Mouse (Mus musculus) ES-E14 (cell line): Measurements from ENCODE around the gene Bag6. TPM values are rescaled to one million over a fixed set of nuclear protein-coding genes. Genes with fewer than 3 reads are reported as not detected.

Experiments
- DNase-seq: peaks from one replicate; pipeline ENCODE4 v3.0.0-alpha.2; 2013; ENCODE audit warnings: low read depth, low spot score
- H3K27ac ChIP-seq: 2 replicates; pipeline ENCODE4 v1.5.1; 2012; ENCODE audit warnings: low read depth, mild to moderate bottlenecking, low read length, moderate library complexity, mixed read lengths; ENCODE audit not compliant: poor library complexity, insufficient read depth, severe bottlenecking
- H3K36me3 ChIP-seq: 2 replicates; pipeline ENCODE4 v1.6.1; 2012; ENCODE audit warnings: mild to moderate bottlenecking, low read length, moderate library complexity, mixed read lengths; ENCODE audit not compliant: control insufficient read depth, poor library complexity, insufficient read depth, severe bottlenecking
- H3K4me1 ChIP-seq, 2 experiments: fragments of 150-350 bp in 1 of 2; sonication (generic) in 1 of 2; 2 replicates each; pipeline ENCODE4 v1.6.1; 2012; ENCODE audit warnings: low read length in 2 of 2, mild to moderate bottlenecking in 1 of 2, mixed read lengths in 1 of 2; ENCODE audit not compliant: control insufficient read depth in 2 of 2, insufficient read depth in 2 of 2, poor library complexity in 1 of 2
- H3K4me3 ChIP-seq, 2 experiments: fragments of 150-350 bp in 1 of 2; sonication (generic) in 1 of 2; 2 replicates each; pipeline ENCODE4 v1.5.1; 2012; ENCODE audit warnings: low read length in 2 of 2, low read depth in 1 of 2, mild to moderate bottlenecking in 1 of 2, mixed read lengths in 1 of 2; ENCODE audit not compliant: insufficient read depth in 1 of 2, poor library complexity in 1 of 2, severe bottlenecking in 1 of 2
- H3K9ac ChIP-seq: 2 replicates; pipeline ENCODE4 v1.6.1; 2012; ENCODE audit warnings: low read depth, mild to moderate bottlenecking, low read length, mixed read lengths; ENCODE audit not compliant: poor library complexity, insufficient read depth, severe bottlenecking
- H3K9me3 ChIP-seq: fragments of 150-350 bp; sonication (generic); 2 replicates; pipeline ENCODE4 v1.6.1; 2012; ENCODE audit warnings: low read depth, mild to moderate bottlenecking, low read length; ENCODE audit not compliant: control insufficient read depth, insufficient read depth
- CHD2 ChIP-seq: IDR thresholded peaks from 2 replicates; pipeline ENCODE4 v1.6.1; 2014; ENCODE audit warnings: mild to moderate bottlenecking, low read depth, low read length, inconsistent platforms
- HCFC1 ChIP-seq: IDR thresholded peaks from 2 replicates; pipeline ENCODE4 v1.6.1; 2012; ENCODE audit warnings: low read length, inconsistent platforms, borderline replicate concordance; ENCODE audit not compliant: insufficient read depth
- MAFK ChIP-seq: IDR thresholded peaks from 2 replicates; pipeline ENCODE4 v1.6.1; 2014; ENCODE audit warnings: mild to moderate bottlenecking, low read depth, low read length, inconsistent platforms; ENCODE audit not compliant: insufficient read depth
- ZC3H11A ChIP-seq: IDR thresholded peaks from 2 replicates; pipeline ENCODE4 v1.6.1; 2012; ENCODE audit warnings: low read depth, mild to moderate bottlenecking, inconsistent platforms, low read length, borderline replicate concordance
- ZNF384 ChIP-seq: IDR thresholded peaks from 2 replicates; pipeline ENCODE4 v1.6.1; 2012; ENCODE audit warnings: low read depth, low read length, inconsistent platforms
- in situ Hi-C, 2 experiments: fragments of 600-800 bp; cut with MboI; formaldehyde crosslinking; loops; one replicate each; pipeline ENCODE4 v1.15.1; 2025; ENCODE audit warnings: low sequenced_read_pairs in 2 of 2, inconsistent platforms in 1 of 2; ENCODE audit not compliant: unreplicated experiment in 2 of 2
- total RNA-seq: library from RNA; depleted of rRNA; stranded (reverse); fragments of 300-350 nt; gene quantifications from 2 replicates; pipeline ENCODE4 v1.2.3, GENCODE M21; 2012

The Bag6 gene
- total RNA-seq, 1 experiment = 208 TPM

- Histone ChIP-seq H3K27ac (no peak overlapping the region), H3K4me3 (peak overlapping the region; percentile 98 to 99; a peak in 2 of 4 replicates), H3K9me3 (no peaks in the 10 kb centered on the region), H3K4me1 (peaks cover 0 to 10% of the 10 kb centered on the region in 2 experiments; a peak in 1 of 4 replicates), H3K9ac (peak overlapping the region; percentile 53; the same call in 1 of the 2 replicates), H3K36me3 (peaks cover 57% of the 10 kb centered on the region)
- no peak for DNase-seq
- TF ChIP-seq ZNF384 (no peak), ZC3H11A (no peak), CHD2 (no peak), HCFC1 (no peak), MAFK (no peak)
- in situ Hi-C loops = no loop called here
These were observed 27.1 kb downstream of the Bag6 start for GRCm38 (mm10) chr17:35162121-35162520.

- Histone ChIP-seq H3K9ac (peak overlapping the region; percentile 53; the same call in 1 of the 2 replicates), H3K9me3 (no peaks in the 10 kb centered on the region), H3K4me1 (peaks cover 0 to 10% of the 10 kb centered on the region in 2 experiments; a peak in 1 of 4 replicates), H3K4me3 (peak overlapping the region; percentile 98 to 99), H3K36me3 (peaks cover 51% of the 10 kb centered on the region), H3K27ac (no peak overlapping the region)
- TF ChIP-seq ZC3H11A = no peak
- TF ChIP-seq ZNF384 = no peak
- no peak for TF ChIP-seq MAFK
- TF ChIP-seq HCFC1 = no peak
- TF ChIP-seq CHD2 = no peak
- DNase-seq = no peak
- in situ Hi-C loops = no loop called here
These were observed 27.8 kb downstream of the Bag6 start for GRCm38 (mm10) chr17:35162730-35163129.

GRCm38 (mm10) chr17:35163326-35164081, 28.5 kb downstream of the Bag6 start:
- H3K36me3 ChIP-seq = peaks cover 44% of the 10 kb centered on the region
- in situ Hi-C loops = no loop called here
- TF ChIP-seq ZC3H11A (no peak), CHD2 (no peak), HCFC1 (no peak), MAFK (no peak), ZNF384 (no peak)

GRCm38 (mm10) chr17:35164218-35164567, 29.2 kb downstream of the Bag6 start:
- in situ Hi-C loops = no loop called here
- H3K4me3 ChIP-seq = peak overlapping the region; percentile 98 to 99
- H3K9me3 ChIP-seq = no peaks in the 10 kb centered on the region
- H3K36me3 ChIP-seq = peaks cover 37% of the 10 kb centered on the region
- DNase-seq = no peak
- no peak for TF ChIP-seq CHD2
- TF ChIP-seq ZNF384 = no peak
- no peak for TF ChIP-seq ZC3H11A
- no peak for TF ChIP-seq MAFK
- no peak for TF ChIP-seq HCFC1
- H3K27ac ChIP-seq = peak overlapping the region; percentile 78
- H3K4me1 ChIP-seq = peaks cover 0 to 10% of the 10 kb centered on the region in 2 experiments; a peak in 1 of 4 replicates
- H3K9ac ChIP-seq = peak overlapping the region; percentile 99

More at GRCm38 (mm10) chr17:35163326-35164081, 28.5 kb downstream of the Bag6 start:
- Histone ChIP-seq H3K9me3 (no peaks in the 10 kb centered on the region), H3K9ac (peak overlapping the region; percentile 99), H3K4me3 (peak overlapping the region; percentile 98 to 99), H3K4me1 (peaks cover 0 to 10% of the 10 kb centered on the region in 2 experiments; a peak in 1 of 4 replicates), H3K27ac (no peak overlapping the region)
- DNase-seq = no peak
